8 mouse cellular contexts compared by ENCODE assay signal in genomic region chr7:4500892-4501471, GRCm38 (mm10). TPM values are rescaled to one million over a fixed set of nuclear protein-coding genes. Genes with fewer than 3 reads are reported as not detected.
DNase-seq lines count a peak whose midpoint lies in the region; ATAC-seq and TF ChIP-seq lines count a peak whose summit lies in the region.

No protein-coding gene starts in this region.

- no peak for TF ChIP-seq CTCF in E14TG2a.4 (conservative IDR thresholded peaks at IDR 0.05; ENCODE audit: low read length)
- TF ChIP-seq CTCF in left cerebral cortex, adult 2 months (IDR thresholded peaks at IDR 0.05) = no peak

- H3K9ac ChIP-seq in hindbrain, embryonic 13.5 days = peak overlapping the region; percentile 94

- H3K4me2 ChIP-seq in hindbrain, embryonic 13.5 days = peak overlapping the region; percentile 89

- peaks cover 54% of the 10 kb centered on the region for H3K4me1 ChIP-seq in E14TG2a.4 (replicated peaks; ENCODE audit: low read depth, low read length)
- H3K4me1 ChIP-seq in hindbrain, embryonic 13.5 days (replicated peaks) = peaks cover 45% of the 10 kb centered on the region

- intact Hi-C loops in left cerebral cortex, adult 2 months (cut with DNase I) = loop anchor here (5.0 to 10.0 kb wide), 2 partner anchors 366 to 561 kb away; partner anchors contain the start of genes Leng8 and U2af2

- peak overlapping the region; percentile 92 for H3K4me3 ChIP-seq in E14TG2a.4 (replicated peaks; ENCODE audit: low read length)
- H3K4me3 ChIP-seq in hindbrain, embryonic 13.5 days = peak overlapping the region; percentile 88
- H3K4me3 ChIP-seq in left cerebral cortex, adult 2 months = peak overlapping the region; percentile 91

- peaks cover 3% of the 10 kb centered on the region; the same call in 1 of the 2 replicates for H3K27me3 ChIP-seq in E14TG2a.4 (ENCODE audit: insufficient read depth, low read length)
- no peaks in the 10 kb centered on the region for H3K27me3 ChIP-seq in hindbrain, embryonic 13.5 days

- H3K9me3 ChIP-seq in E14TG2a.4 (ENCODE audit: low read length) = no peaks in the 10 kb centered on the region
- no peaks in the 10 kb centered on the region for H3K9me3 ChIP-seq in hindbrain, embryonic 13.5 days

- peaks cover 39% of the 10 kb centered on the region for H3K36me3 ChIP-seq in E14TG2a.4 (ENCODE audit: insufficient read depth, low read length)
- peaks cover 15% of the 10 kb centered on the region for H3K36me3 ChIP-seq in hindbrain, embryonic 13.5 days

- peak; percentile 58 for ATAC-seq in erythroid progenitor cell, adult 5-6 weeks (replicated peaks; ENCODE audit: low FRiP score, poor library complexity, severe bottlenecking)
- peak; percentile 53 for ATAC-seq in hindbrain, embryonic 13.5 days (ENCODE audit: low FRiP score)

- peak overlapping the region; percentile 92 for H3K27ac ChIP-seq in hindbrain, embryonic 13.5 days
- peak overlapping the region; percentile 89 for H3K27ac ChIP-seq in left cerebral cortex, adult 2 months

- DNase-seq in adrenal gland, postnatal 4 days (ENCODE audit: low spot score in 2 of 2) = peak; percentile 30 to 32
- DNase-seq in left cerebral cortex, adult 2 months (ENCODE audit: extremely low spot score in 1 of 2, low spot score in 2 of 2) = peak; percentile 53 to 66
- DNase-seq in lung, postnatal 4 days = peak; percentile 61 to 66
- DNase-seq in right cerebral cortex, postnatal 14 days = peak; percentile 60
- DNase-seq in yolk sac, embryonic 10.5 days (ENCODE audit: low spot score) = peak; percentile 47

- WGBS in hindbrain, embryonic 13.5 days = under 1% methylated on average over 40 of the region's 52 CpGs

RNA-seq across cellular contexts. Expression of gene Ppp1r12c, which starts 0.5 kb away (rescaled TPM):
- 100 to 1,000 TPM; 106 to 112 TPM for total RNA-seq in adrenal gland, postnatal 4 days (2021)
- 73.9 and 133 TPM in 2 replicates for total RNA-seq in erythroid progenitor cell, adult 5-6 weeks (2015; ENCODE audit: low replicate concordance)
- 123 and 130 TPM in 2 replicates for total RNA-seq in erythroid progenitor cell, adult 5-6 weeks (2017; ENCODE audit: low replicate concordance)
- polyA plus RNA-seq in hindbrain, embryonic 13.5 days (2015; fragmentation: Nextera tagmentation; extraction: Ambion mirVana) = 39.6 and 49.7 TPM in 2 replicates
- total RNA-seq in left cerebral cortex, adult 2 months (2021) = 100 to 1,000 TPM; 173 to 177 TPM

RNA-seq across cellular contexts. Expression of gene Tnnt1, which starts 15.2 kb away (rescaled TPM):
- total RNA-seq in adrenal gland, postnatal 4 days (2021) = 10 to 100 TPM in 1 of 2 experiments, 1 to 10 TPM in 1; 8.1 to 21.0 TPM
- total RNA-seq in erythroid progenitor cell, adult 5-6 weeks (2015; ENCODE audit: low replicate concordance) = 1.4 TPM in 1 of 2 replicates, not detected in the other
- total RNA-seq in erythroid progenitor cell, adult 5-6 weeks (2017; ENCODE audit: low replicate concordance) = 3.9 TPM in 1 of 2 replicates, not detected in the other
- 7.4 and 7.5 TPM in 2 replicates for polyA plus RNA-seq in hindbrain, embryonic 13.5 days (2015; fragmentation: Nextera tagmentation; extraction: Ambion mirVana)
- total RNA-seq in left cerebral cortex, adult 2 months (2021) = 1 to 10 TPM; 7.4 to 9.2 TPM

RNA-seq across cellular contexts. Expression of gene Tnni3, which starts 23.0 kb away (rescaled TPM):
- total RNA-seq in adrenal gland, postnatal 4 days (2021) = 1 to 10 TPM; 1.0 to 1.7 TPM
- total RNA-seq in erythroid progenitor cell, adult 5-6 weeks (2015; ENCODE audit: low replicate concordance) = not detected in 2 replicates
- not detected in 2 replicates for total RNA-seq in erythroid progenitor cell, adult 5-6 weeks (2017; ENCODE audit: low replicate concordance)
- polyA plus RNA-seq in hindbrain, embryonic 13.5 days (2015; fragmentation: Nextera tagmentation; extraction: Ambion mirVana) = 3.8 and 3.9 TPM in 2 replicates
- total RNA-seq in left cerebral cortex, adult 2 months (2021) = under 1 TPM; 0.84 to 0.96 TPM

RNA-seq across cellular contexts. Expression of gene Dnaaf3, which starts 31.3 kb away (rescaled TPM):
- total RNA-seq in adrenal gland, postnatal 4 days (2021) = 1 to 10 TPM in 1 of 2 experiments, under 1 TPM in 1; 0.95 to 1.1 TPM
- not detected in 2 replicates for total RNA-seq in erythroid progenitor cell, adult 5-6 weeks (2015; ENCODE audit: low replicate concordance)
- 0.64 TPM in 1 of 2 replicates, not detected in the other for total RNA-seq in erythroid progenitor cell, adult 5-6 weeks (2017; ENCODE audit: low replicate concordance)
- 2.0 and 2.8 TPM in 2 replicates for polyA plus RNA-seq in hindbrain, embryonic 13.5 days (2015; fragmentation: Nextera tagmentation; extraction: Ambion mirVana)
- total RNA-seq in left cerebral cortex, adult 2 months (2021) = under 1 TPM; 0.20 to 0.49 TPM

RNA-seq across cellular contexts. Expression of gene Eps8l1, which starts 40.5 kb away (rescaled TPM):
- total RNA-seq in adrenal gland, postnatal 4 days (2021) = 1 to 10 TPM; 7.8 to 9.3 TPM
- 2.9 and 6.1 TPM in 2 replicates for total RNA-seq in erythroid progenitor cell, adult 5-6 weeks (2015; ENCODE audit: low replicate concordance)
- 6.2 and 11.2 TPM in 2 replicates for total RNA-seq in erythroid progenitor cell, adult 5-6 weeks (2017; ENCODE audit: low replicate concordance)
- 9.3 and 10.6 TPM in 2 replicates for polyA plus RNA-seq in hindbrain, embryonic 13.5 days (2015; fragmentation: Nextera tagmentation; extraction: Ambion mirVana)
- total RNA-seq in left cerebral cortex, adult 2 months (2021) = 1 to 10 TPM; 5.3 to 5.4 TPM

Comparison
In these comparisons a context has a peak if more than half of its experiments do, and no peak if none do; other contexts are left out.
1. Peak in every context shown above with its lines: DNase-seq, ATAC-seq, H3K4me3 ChIP-seq and H3K27ac ChIP-seq.